Mouse (Mus musculus): ENCODE data around the gene Chrng. TPM values are rescaled to one million over a fixed set of nuclear protein-coding genes. Genes with fewer than 3 reads are reported as not detected.

The Chrng gene
- total and polyA plus RNA-seq, 3 experiments: 0.04 TPM; not detected in 2

GRCm38 (mm10) chr1:87164164-87164795 is 40.2 kb upstream of the Chrng start:
- no peaks in the 10 kb centered on the region for H3K79me2 ChIP-seq (replicated peaks; ENCODE audit: control insufficient read depth, extremely low read depth, insufficient read depth, poor library complexity, severe bottlenecking)
- dilution Hi-C loops (cut with MboI; ENCODE audit: extremely low pct_ligation_motif_present, extremely low pct_unique_long_range_greater_than_20kb, low sequenced_read_pairs) (no loop called here), in situ Hi-C loops (cut with MboI; ENCODE audit: low pct_ligation_motif_present, low pct_unique_long_range_greater_than_20kb, low sequenced_read_pairs) (no loop called here)
- H3K4me3 ChIP-seq (replicated peaks in 1 of 3; ENCODE audit: low read depth in 2 of 3, low read length in 2 of 3, poor library complexity in 1 of 3): no peak overlapping the region
- H3K36me3 ChIP-seq (replicated peaks in 1 of 2; ENCODE audit: control insufficient read depth in 1 of 2, insufficient read depth in 1 of 2, low read length in 1 of 2): no peaks in the 10 kb centered on the region
- no peak overlapping the region for H3K9ac ChIP-seq (ENCODE audit: insufficient read depth, low read depth)
- DNase-seq (ENCODE audit: extremely low read depth): no peak
- no peaks in the 10 kb centered on the region for H3K9me3 ChIP-seq (replicated peaks; ENCODE audit: low read length)
- H3K27ac ChIP-seq (ENCODE audit: insufficient read depth, low read depth): no peak overlapping the region
- TF ChIP-seq MAX (IDR thresholded peaks at IDR 0.05; ENCODE audit: low read length) (no peak), TCF12 (IDR thresholded peaks at IDR 0.05; ENCODE audit: low read depth, low read length) (no peak), KAT2A (IDR thresholded peaks at IDR 0.05; ENCODE audit: insufficient replicate concordance, low read length) (no peak), RCOR1 (conservative IDR thresholded peaks at IDR 0.05; ENCODE audit: low read depth, low read length) (no peak), PAX5 (IDR thresholded peaks at IDR 0.05; ENCODE audit: low read length) (no peak), JUND (conservative IDR thresholded peaks at IDR 0.05; ENCODE audit: low read depth, low read length) (no peak), TBP (conservative IDR thresholded peaks at IDR 0.05; ENCODE audit: low read depth, low read length) (no peak), IRF4 (IDR thresholded peaks at IDR 0.05; ENCODE audit: low read depth, low read length) (no peak), POLR2A (IDR thresholded peaks at IDR 0.05; ENCODE audit: low read depth, low read length) (no peak), EP300 (IDR thresholded peaks at IDR 0.05; ENCODE audit: low read length) (no peak), USF1 (IDR thresholded peaks at IDR 0.05; ENCODE audit: low read depth, low read length) (no peak)
- H3K27me3 ChIP-seq (replicated peaks): peaks cover 66% of the 10 kb centered on the region
- H3K4me2 ChIP-seq (ENCODE audit: insufficient read depth, low read depth, poor library complexity, severe bottlenecking): no peak overlapping the region
- H3K4me1 ChIP-seq (ENCODE audit: control insufficient read depth in 1 of 2, insufficient read depth in 2 of 2): no peaks in the 10 kb centered on the region

GRCm38 (mm10) chr1:87164796-87165184 is 39.7 kb upstream of the Chrng start:
- Histone ChIP-seq H3K36me3 (replicated peaks in 1 of 2; ENCODE audit: control insufficient read depth in 1 of 2, insufficient read depth in 1 of 2, low read length in 1 of 2) (no peaks in the 10 kb centered on the region), H3K4me2 (ENCODE audit: insufficient read depth, low read depth, poor library complexity, severe bottlenecking) (no peak overlapping the region), H3K79me2 (replicated peaks; ENCODE audit: control insufficient read depth, extremely low read depth, insufficient read depth, poor library complexity, severe bottlenecking) (no peaks in the 10 kb centered on the region), H3K27me3 (replicated peaks) (peaks cover 68% of the 10 kb centered on the region), H3K4me3 (replicated peaks in 1 of 3; ENCODE audit: low read depth in 2 of 3, low read length in 2 of 3, poor library complexity in 1 of 3) (no peak overlapping the region), H3K4me1 (ENCODE audit: control insufficient read depth in 1 of 2, insufficient read depth in 2 of 2) (no peaks in the 10 kb centered on the region), H3K27ac (ENCODE audit: insufficient read depth, low read depth) (no peak overlapping the region), H3K9me3 (replicated peaks; ENCODE audit: low read length) (no peaks in the 10 kb centered on the region), H3K9ac (ENCODE audit: insufficient read depth, low read depth) (no peak overlapping the region)
- no peak for TF ChIP-seq MYC (IDR thresholded peaks at IDR 0.05; ENCODE audit: low read depth, low read length)
- no peak for TF ChIP-seq MAX (IDR thresholded peaks at IDR 0.05; ENCODE audit: low read length)
- TF ChIP-seq MXI1 (IDR thresholded peaks at IDR 0.05; ENCODE audit: low read depth, low read length): no peak
- TF ChIP-seq ZNF384 (IDR thresholded peaks at IDR 0.05; ENCODE audit: low read depth, low read length): no peak
- no peak for TF ChIP-seq KAT2A (IDR thresholded peaks at IDR 0.05; ENCODE audit: insufficient replicate concordance, low read length)
- TF ChIP-seq CTCF (conservative IDR thresholded peaks at IDR 0.05 in 1 of 2, IDR thresholded peaks at IDR 0.05 in 1 of 2; ENCODE audit: low read depth in 2 of 2, low read length in 2 of 2): no peak
- TF ChIP-seq JUN (IDR thresholded peaks at IDR 0.05; ENCODE audit: insufficient read depth, low read depth, low read length): no peak
- no peak for TF ChIP-seq ZC3H11A (IDR thresholded peaks at IDR 0.05; ENCODE audit: low read depth, low read length)
- no peak for TF ChIP-seq JUND (conservative IDR thresholded peaks at IDR 0.05; ENCODE audit: low read depth, low read length)
- no peak for TF ChIP-seq ZMIZ1 (IDR thresholded peaks at IDR 0.05; ENCODE audit: low read depth, low read length)
- TF ChIP-seq SMC3 (IDR thresholded peaks at IDR 0.05; ENCODE audit: low read depth, low read length): no peak
- no peak for TF ChIP-seq USF2 (conservative IDR thresholded peaks at IDR 0.05; ENCODE audit: low read depth, low read length)
- no peak for TF ChIP-seq BHLHE40 (IDR thresholded peaks at IDR 0.05; ENCODE audit: low read depth, low read length)
- TF ChIP-seq MAZ (IDR thresholded peaks at IDR 0.05; ENCODE audit: low read depth, low read length): no peak
- no peak for TF ChIP-seq EP300 (IDR thresholded peaks at IDR 0.05; ENCODE audit: low read length)
- dilution Hi-C loops (cut with MboI; ENCODE audit: extremely low pct_ligation_motif_present, extremely low pct_unique_long_range_greater_than_20kb, low sequenced_read_pairs) (no loop called here), in situ Hi-C loops (cut with MboI; ENCODE audit: low pct_ligation_motif_present, low pct_unique_long_range_greater_than_20kb, low sequenced_read_pairs) (no loop called here)
- DNase-seq (ENCODE audit: extremely low read depth): no peak
